22 mouse cellular contexts compared by ENCODE assay signal in genomic region chr12:55495902-55496605, GRCm38 (mm10). TPM values are rescaled to one million over a fixed set of nuclear protein-coding genes. Genes with fewer than 3 reads are reported as not detected.
DNase-seq lines count a peak whose midpoint lies in the region; TF ChIP-seq lines count a peak whose summit lies in the region.
"Had no signal": no experiment of that assay in that cellular context is flagged by ENCODE, and none has a peak within 500 bp of the region (broad histone marks: within the 10 kb centered on the region; RNA-seq: fewer than 3 reads in every experiment).

No protein-coding gene starts in this region.

- H3K9me3 ChIP-seq in ES-Bruce4 (replicated peaks; ENCODE audit: control insufficient read depth, insufficient read depth, low read length, poor library complexity, severe bottlenecking) = no peaks in the 10 kb centered on the region
- H3K9me3 ChIP-seq: forebrain, embryonic 12.5 days; heart, embryonic 13.5 days; kidney, embryonic 15.5 days; limb, embryonic 15.5 days; megakaryocyte, embryonic 14.5 days had no signal

- H3ac ChIP-seq in myocyte (ENCODE audit: control insufficient read depth, insufficient read length) = no peak overlapping the region

- H3K9ac ChIP-seq in ES-Bruce4 (ENCODE audit: low read depth, poor library complexity, severe bottlenecking) = no peak overlapping the region
- H3K9ac ChIP-seq: forebrain, embryonic 12.5 days; heart, embryonic 13.5 days; hindbrain, embryonic 14.5 days; kidney, embryonic 15.5 days; limb, embryonic 15.5 days had no signal

- H3K4me1 ChIP-seq in ES-Bruce4 (ENCODE audit: control insufficient read depth, insufficient read depth, low read length) = peaks cover 10% of the 10 kb centered on the region

- TF ChIP-seq POLR2A in ES-Bruce4 (IDR thresholded peaks at IDR 0.05; ENCODE audit: insufficient read depth, low read length) (no peak), myocyte (IDR thresholded peaks at IDR 0.05; ENCODE audit: insufficient read length, low read depth) (no peak)

- H3K4me3 ChIP-seq in ES-Bruce4 (ENCODE audit: low read depth, low read length) (no peak overlapping the region), myocyte (no peak overlapping the region)
- H3K4me3 ChIP-seq: forebrain, embryonic 12.5 days; gastrocnemius, adult 2 months; heart, embryonic 13.5 days; kidney, embryonic 15.5 days; limb, embryonic 15.5 days had no signal

- no peaks in the 10 kb centered on the region for H3K36me3 ChIP-seq in ES-Bruce4 (ENCODE audit: control insufficient read depth, insufficient read depth, low read length, poor library complexity, severe bottlenecking)
- H3K36me3 ChIP-seq in myocyte (ENCODE audit: control insufficient read depth, insufficient read depth) = no peaks in the 10 kb centered on the region
- H3K36me3 ChIP-seq: forebrain, embryonic 12.5 days had no signal

- peak; percentile 16 for DNase-seq in cerebellum, adult 9-10 months
- DNase-seq in cerebellum, adult 11 months = no peak
- peak; percentile 50 for DNase-seq in thymus, postnatal 25 days
- DNase-seq in layer of hippocampus, postnatal 36 days = no peak
- no peak for DNase-seq in layer of hippocampus, adult 9-11 months
- DNase-seq: cerebellum, adult 11-12 months; cerebellum, postnatal 36 days; gastrocnemius, adult 2 months; heart, postnatal 36 days; kidney, postnatal 4 days; lung, postnatal 14 days; midbrain, embryonic 14.5 days; right cerebral cortex, adult 18-20 months had no signal

- peak; percentile 68 for TF ChIP-seq EP300 in ES-Bruce4 (IDR thresholded peaks at IDR 0.05; ENCODE audit: insufficient read depth, low read depth, low read length)

- no peaks in the 10 kb centered on the region for H3K79me2 ChIP-seq in myocyte (ENCODE audit: control insufficient read depth, insufficient read depth)

- peak overlapping the region; percentile 84 for H3K27ac ChIP-seq in ES-Bruce4 (ENCODE audit: insufficient read depth, low read length)
- H3K27ac ChIP-seq: forebrain, embryonic 12.5 days; gastrocnemius, adult 2 months; heart, embryonic 13.5 days; hindbrain, embryonic 14.5 days; kidney, embryonic 15.5 days; limb, embryonic 15.5 days had no signal

- no peaks in the 10 kb centered on the region for H3K27me3 ChIP-seq in ES-Bruce4 (ENCODE audit: control insufficient read depth, insufficient read depth, low read length, poor library complexity, severe bottlenecking)
- no peaks in the 10 kb centered on the region for H3K27me3 ChIP-seq in myocyte (ENCODE audit: control insufficient read depth, insufficient read depth, insufficient read length)
- H3K27me3 ChIP-seq: heart, embryonic 13.5 days; kidney, embryonic 15.5 days; limb, embryonic 15.5 days; Patski had no signal

- H3K4me2 ChIP-seq in myocyte (ENCODE audit: low read depth) = peak overlapping the region; percentile 12
- H3K4me2 ChIP-seq: forebrain, embryonic 12.5 days; heart, embryonic 13.5 days; hindbrain, embryonic 14.5 days; kidney, embryonic 15.5 days; limb, embryonic 15.5 days had no signal

- TF ChIP-seq CTCF in ES-Bruce4 (IDR thresholded peaks at IDR 0.05; ENCODE audit: low read depth, low read length) = no peak

TF ChIP-seq in myocyte, 11 proteins besides CTCF, POLR2A, EP300 and RAD21:
- TF ChIP-seq MYOG (IDR thresholded peaks at IDR 0.05; ENCODE audit: control insufficient read depth in 1 of 3, insufficient read depth in 1 of 3, insufficient read length in 2 of 3, low read depth in 2 of 3) (no peak), MYOD1 (IDR thresholded peaks at IDR 0.05; ENCODE audit: control insufficient read depth in 1 of 3, insufficient read length in 2 of 3, low read depth in 2 of 3) (no peak)

RNA-seq across cellular contexts. Expression of gene Nfkbia, which starts 3.6 kb away (rescaled TPM):
- polyA plus RNA-seq in ES-Bruce4 (2011; ENCODE audit: insufficient read depth, insufficient read length, low read depth, missing spikeins) (40.9 and 45.3 TPM in 2 replicates), myocyte (2012; fragmentation: generic; extraction: Trizol) (18.0 TPM)
- total RNA-seq in layer of hippocampus, postnatal 36 days (2021) = 10 to 100 TPM; 36.5 to 44.3 TPM

Comparison
In these comparisons a context has a peak if more than half of its experiments do, and no peak if none do; other contexts are left out.
1. DNase-seq: peak in cerebellum, adult 9-10 months (single experiment) and thymus, postnatal 25 days (single experiment); none in cerebellum, adult 11 months (single experiment), layer of hippocampus, postnatal 36 days (0 of 2) and layer of hippocampus, adult 9-11 months (single experiment).